28 mouse cellular contexts compared by ENCODE assay signal in genomic region chr13:30736721-30737120, GRCm38 (mm10). TPM values are rescaled to one million over a fixed set of nuclear protein-coding genes. Genes with fewer than 3 reads are reported as not detected.
DNase-seq lines count a peak whose midpoint lies in the region; TF ChIP-seq lines count a peak whose summit lies in the region.
"Had no signal": no experiment of that assay in that cellular context is flagged by ENCODE, and none has a peak within 500 bp of the region (broad histone marks: within the 10 kb centered on the region; RNA-seq: fewer than 3 reads in every experiment).

No protein-coding gene starts in this region.

- peak; percentile 53 to 63 for DNase-seq in spleen, postnatal 36 days (ENCODE audit: low spot score in 2 of 2)
- no peak for DNase-seq in spleen, postnatal 14 days (ENCODE audit: low spot score in 2 of 2)
- peak; percentile 82 for DNase-seq in splenic B cell, adult 2 months (ENCODE audit: low read depth, low spot score)
- DNase-seq in right cerebral cortex, postnatal 25 days, result no peak
- no peak for DNase-seq in urinary bladder, postnatal 4 days (ENCODE audit: low spot score in 2 of 2)
- DNase-seq: adrenal gland, postnatal 10 days; adrenal gland, postnatal 36 days; cerebellum, adult 11 months; cerebellum, adult 8-10 months; cerebellum, postnatal 10 days; cerebellum, postnatal 36 days; embryo, embryonic 11 days; gastrocnemius, postnatal 10 days; heart, adult 2 months; heart, postnatal 14 days; heart, postnatal 4 days had no signal

- H3K36me3 ChIP-seq in splenic B cell, adult 2 months (ENCODE audit: control insufficient read depth, insufficient read depth, low read length, poor library complexity, severe bottlenecking), result no peaks in the 10 kb centered on the region
- H3K36me3 ChIP-seq: embryonic facial prominence, embryonic 10.5 days; embryonic facial prominence, embryonic 13.5 days; forebrain, embryonic 12.5 days; forebrain, embryonic 15.5 days; G1E; heart, embryonic 10.5 days; heart, embryonic 13.5 days had no signal

- H3K4me1 ChIP-seq in bone marrow, adult 2 months (ENCODE audit: control insufficient read depth, insufficient read depth, low read length), result no peaks in the 10 kb centered on the region; the same call in 1 of the 2 replicates
- H3K4me1 ChIP-seq: embryonic facial prominence, embryonic 10.5 days; embryonic facial prominence, embryonic 13.5 days; forebrain, embryonic 12.5 days; forebrain, embryonic 15.5 days; heart, embryonic 10.5 days; heart, embryonic 13.5 days had no signal

- WGBS in bone marrow, adult 2 months, result 58% methylated on average over 5 of the region's 5 CpGs

- no peak for TF ChIP-seq POLR2A in bone marrow, adult 2 months (IDR thresholded peaks at IDR 0.05; ENCODE audit: borderline replicate concordance, control insufficient read depth, low read depth, low read length)

- H3K27ac ChIP-seq in bone marrow, adult 2 months (ENCODE audit: control insufficient read depth, insufficient read depth, low read depth, low read length, poor library complexity), result 0 out of 2 replicates have a peak overlapping the region, but pooled peaks have one; percentile 16
- H3K27ac ChIP-seq: embryonic facial prominence, embryonic 10.5 days; embryonic facial prominence, embryonic 13.5 days; forebrain, embryonic 12.5 days; forebrain, embryonic 15.5 days; heart, adult 2 months; heart, embryonic 10.5 days; heart, embryonic 13.5 days; hindbrain, embryonic 14.5 days; hindbrain, postnatal 0 days had no signal

- no peak overlapping the region for H3K4me3 ChIP-seq in bone marrow, adult 2 months (replicated peaks; ENCODE audit: control insufficient read depth, low read depth, low read length)
- H3K4me3 ChIP-seq: embryonic facial prominence, embryonic 10.5 days; embryonic facial prominence, embryonic 13.5 days; erythroblast, embryonic 14.5 days; forebrain, embryonic 12.5 days; forebrain, embryonic 15.5 days; heart, adult 2 months; heart, embryonic 10.5 days; heart, embryonic 13.5 days had no signal

- no peak for TF ChIP-seq CTCF in bone marrow, adult 2 months (IDR thresholded peaks at IDR 0.05; ENCODE audit: control insufficient read depth, insufficient read depth, low read length)

- H3K27me3 ChIP-seq in splenic B cell, adult 2 months (ENCODE audit: control insufficient read depth, insufficient read depth, low read length, poor library complexity, severe bottlenecking), result no peaks in the 10 kb centered on the region
- H3K27me3 ChIP-seq: embryonic facial prominence, embryonic 13.5 days; forebrain, embryonic 12.5 days; forebrain, embryonic 15.5 days; heart, embryonic 13.5 days; Patski had no signal

RNA-seq across cellular contexts. Expression of gene Irf4, which starts 12.3 kb away (rescaled TPM):
- polyA plus RNA-seq in bone marrow, adult 2 months (2011; ENCODE audit: insufficient read depth, insufficient read length, low replicate concordance, missing spikeins), result 3.0 and 6.3 TPM in 2 replicates
- polyA plus RNA-seq: erythroblast, embryonic 14.5 days; G1E had no signal

Comparison
In these comparisons a context has a peak if more than half of its experiments do, and no peak if none do; other contexts are left out.
1. DNase-seq: peak in spleen, postnatal 36 days (2 of 2) and splenic B cell, adult 2 months (single experiment); none in spleen, postnatal 14 days (0 of 2), right cerebral cortex, postnatal 25 days (single experiment) and urinary bladder, postnatal 4 days (0 of 2).